Mouse (Mus musculus) gastrocnemius, postnatal 14 days (tissue): ENCODE results near the gene Ybx1. TPM values are rescaled to one million over a fixed set of nuclear protein-coding genes. Genes with fewer than 3 reads are reported as not detected.

Experiments
- DNase-seq: peaks from one replicate; pipeline ENCODE4 v3.0.0; 2021; ENCODE audit warnings: mixed read lengths
- intact Hi-C: fragments of 180-260 bp; cut with DNase I; formaldehyde crosslinking; loops from one replicate; pipeline ENCODE4 v1.15.1; 2025; ENCODE audit warnings: low total_unique reads
- total RNA-seq, 2 experiments: library from RNA; stranded (reverse); gene quantifications; 2 replicates each; pipeline ENCODE4 v1.2.3; 2021

Gene Ybx1
- total RNA-seq, 2 experiments from 2014 or later = 494 to 519 TPM

DNA sequence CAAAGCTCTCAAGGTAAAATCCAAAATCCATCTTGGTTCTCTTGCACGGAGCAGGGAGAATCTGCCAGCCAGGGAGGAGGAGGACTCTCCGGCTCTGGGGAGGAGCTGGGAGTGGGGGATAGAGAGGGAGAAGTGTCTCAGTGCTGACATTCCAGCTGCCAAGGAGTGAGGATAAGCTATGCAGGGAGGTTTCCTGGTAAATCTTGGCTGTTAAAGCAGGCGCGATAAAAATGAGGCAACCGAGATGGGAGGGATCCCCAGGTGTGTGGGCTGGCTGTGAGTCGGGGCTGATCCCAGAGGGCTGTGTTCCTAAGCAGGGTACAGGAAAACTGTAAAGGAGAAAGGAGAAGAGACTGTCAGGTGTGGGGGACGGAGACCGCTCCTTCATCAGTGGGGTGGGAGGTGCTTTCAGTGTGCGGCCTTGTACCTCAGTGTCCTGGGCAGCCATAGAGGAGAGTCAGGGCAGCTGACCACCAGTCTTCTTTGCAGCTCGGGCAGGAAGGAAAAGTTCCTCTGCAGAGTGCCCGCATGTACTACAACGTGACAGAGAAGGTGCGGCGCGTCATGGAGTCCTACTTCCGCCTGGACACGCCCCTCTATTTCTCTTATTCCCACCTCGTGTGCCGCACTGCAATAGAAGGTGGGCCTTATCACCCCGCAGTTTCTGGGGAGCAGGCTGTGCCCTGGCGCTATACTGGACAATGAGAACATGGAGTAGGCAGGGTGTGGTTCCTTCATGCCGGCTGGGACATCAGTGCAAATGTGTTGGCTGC, 49.8 kb downstream of the Ybx1 start:
- intact Hi-C loops = loop anchor here (5.0 to 10.0 kb wide), 5 partner anchors 53 to 1130 kb away; partner anchors contain the start of genes Foxj3 and Frg2f1
- DNase-seq = no peak

DNA sequence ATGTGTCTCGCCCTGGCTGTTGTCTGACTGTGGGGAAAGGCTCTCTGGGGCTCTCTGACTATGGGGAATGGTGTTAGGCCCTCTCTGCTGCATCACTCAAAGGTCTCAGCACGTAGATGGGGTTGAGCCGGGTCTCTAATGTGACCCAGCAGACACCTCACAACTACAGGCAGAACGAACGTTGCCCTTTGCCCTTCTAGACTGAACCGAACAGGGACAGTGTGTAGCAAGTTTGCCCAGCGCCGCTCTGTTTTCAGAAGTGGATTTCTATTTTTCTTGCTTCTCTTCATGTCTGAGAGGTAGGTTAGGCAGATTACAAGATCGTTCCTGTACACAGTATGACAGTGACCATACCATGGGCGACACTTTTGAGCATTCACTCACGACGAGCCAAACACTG, 51.8 kb downstream of the Ybx1 start:
- DNase-seq = no peak
- intact Hi-C loops = loop anchor here (5.0 to 10.0 kb wide), 5 partner anchors 55 to 1132 kb away; partner anchors contain the start of genes Foxj3 and Frg2f1

DNA sequence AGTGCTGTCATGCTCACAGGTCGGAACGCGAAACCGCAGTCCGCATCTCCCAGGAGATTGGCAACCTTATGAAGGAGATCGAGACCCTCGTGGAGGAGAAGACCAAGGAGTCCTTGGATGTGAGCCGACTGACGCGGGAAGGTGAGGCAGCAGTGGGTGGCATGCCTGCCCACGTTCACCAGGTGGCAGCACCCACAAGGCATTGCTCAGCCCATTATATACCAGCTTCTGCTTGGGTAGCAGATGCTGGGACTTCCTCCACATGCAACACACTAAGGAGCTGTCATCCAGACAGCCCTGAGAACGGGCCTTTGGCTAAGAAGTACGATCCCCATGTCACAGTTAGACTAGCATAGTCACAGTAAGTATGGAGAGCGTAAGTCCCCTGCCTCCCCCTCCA, 52.7 kb downstream of the Ybx1 start:
- intact Hi-C loops = loop anchor here (5.0 to 10.0 kb wide), 5 partner anchors 56 to 1133 kb away; partner anchors contain the start of genes Foxj3 and Frg2f1
- DNase-seq = no peak

DNA sequence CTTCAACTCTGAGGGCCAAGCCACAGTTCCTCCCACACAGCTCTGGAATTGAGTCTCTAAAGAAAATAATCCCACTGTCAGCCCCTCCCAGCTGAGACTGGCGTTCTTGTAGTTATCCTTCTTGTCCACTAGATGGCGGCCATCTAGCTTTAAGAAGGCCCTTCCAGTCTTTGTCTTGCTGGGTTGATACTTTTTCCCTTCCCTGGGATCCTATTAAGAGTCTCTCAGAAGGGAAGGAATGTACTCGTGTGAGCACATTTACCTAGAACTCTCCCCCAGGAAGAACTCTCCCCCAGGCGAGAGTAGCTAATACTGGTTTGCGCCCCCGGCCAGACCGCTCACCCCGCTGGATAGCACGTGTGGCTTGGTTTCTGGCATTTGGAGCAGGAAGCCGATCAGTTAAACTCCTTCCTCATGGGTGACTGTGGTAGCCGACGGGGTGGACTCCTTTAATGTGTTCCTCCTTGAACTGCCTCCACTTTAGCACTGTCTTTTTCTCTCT, 55.2 kb downstream of the Ybx1 start:
- no peak for DNase-seq
- intact Hi-C loops = no loop called here

DNA sequence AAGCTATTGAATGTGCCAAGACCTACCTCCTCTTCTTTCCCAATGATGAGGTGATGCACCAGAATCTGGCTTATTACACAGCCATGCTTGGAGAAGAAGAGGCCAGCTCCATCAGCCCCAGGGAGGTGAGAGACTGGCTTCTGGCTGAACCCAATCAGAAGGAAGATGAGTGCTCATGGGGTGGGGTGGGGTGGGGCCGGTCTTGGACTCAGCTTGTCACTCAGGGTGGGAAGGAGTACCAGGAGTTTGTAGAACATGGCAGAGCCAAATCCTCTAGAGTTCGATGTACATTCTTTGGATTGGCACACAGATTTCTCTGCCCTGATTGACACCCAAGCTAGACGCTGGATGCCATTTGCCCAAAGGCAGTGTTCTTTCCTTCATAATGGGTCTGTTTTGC, 55.7 kb downstream of the Ybx1 start:
- intact Hi-C loops = no loop called here

DNA sequence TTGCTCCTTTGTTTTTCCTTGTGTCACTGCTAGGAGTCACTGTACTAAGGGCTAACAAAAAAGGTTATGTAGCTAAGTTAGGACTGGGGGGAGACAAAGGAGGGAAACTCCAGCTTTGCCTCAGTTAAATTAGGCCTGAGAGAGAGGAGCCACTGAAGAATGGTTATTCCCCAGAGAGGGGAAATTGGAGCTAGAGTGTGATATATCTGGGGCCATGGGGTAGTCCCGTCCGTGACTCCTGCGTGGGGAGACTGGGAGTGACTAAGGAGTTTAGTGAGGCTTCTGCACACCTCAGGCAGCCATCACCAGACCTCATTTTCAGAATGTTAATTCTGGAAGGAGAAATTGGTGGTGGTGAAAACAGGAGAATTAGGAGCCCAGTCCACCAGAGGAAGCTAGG, 60.1 kb downstream of the Ybx1 start:
- intact Hi-C loops = no loop called here

More for the DNA sequence above, 55.7 kb downstream of the Ybx1 start:
- DNase-seq = no peak

DNA sequence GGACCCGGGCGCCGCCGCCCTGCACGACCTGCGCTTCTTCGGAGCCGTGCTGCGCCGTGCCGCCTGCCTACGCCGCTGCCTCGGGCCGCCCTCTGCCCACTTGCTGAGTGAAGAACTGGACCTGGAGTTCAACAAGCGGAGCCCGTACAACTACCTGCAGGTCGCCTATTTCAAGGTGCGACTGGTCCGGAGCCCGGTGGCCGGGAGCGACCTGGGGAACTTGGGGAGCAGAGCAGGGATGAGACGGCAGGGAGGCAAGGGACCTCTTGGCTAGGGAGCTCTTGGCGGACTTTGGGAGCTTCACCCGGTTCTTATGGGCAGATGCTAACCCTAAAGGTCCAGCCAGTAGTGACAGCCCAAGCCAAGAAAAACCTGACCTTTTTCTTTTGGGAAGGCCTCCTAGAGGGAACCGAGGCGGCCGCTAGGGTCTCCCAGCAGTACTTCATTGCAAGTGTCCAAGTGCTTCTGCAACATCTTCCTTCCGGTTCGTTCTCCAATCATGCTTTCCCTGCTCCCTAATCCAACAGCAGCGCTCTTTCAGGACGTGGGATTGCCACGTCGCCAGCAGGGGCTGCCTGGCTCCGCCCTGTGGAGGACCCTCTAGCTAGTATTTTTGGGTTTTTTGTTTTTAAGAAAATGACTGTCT, 61.0 kb downstream of the Ybx1 start:
- intact Hi-C loops = no loop called here
- DNase-seq = peak; percentile 49

More for the DNA sequence above, 60.1 kb downstream of the Ybx1 start:
- no peak for DNase-seq

DNA sequence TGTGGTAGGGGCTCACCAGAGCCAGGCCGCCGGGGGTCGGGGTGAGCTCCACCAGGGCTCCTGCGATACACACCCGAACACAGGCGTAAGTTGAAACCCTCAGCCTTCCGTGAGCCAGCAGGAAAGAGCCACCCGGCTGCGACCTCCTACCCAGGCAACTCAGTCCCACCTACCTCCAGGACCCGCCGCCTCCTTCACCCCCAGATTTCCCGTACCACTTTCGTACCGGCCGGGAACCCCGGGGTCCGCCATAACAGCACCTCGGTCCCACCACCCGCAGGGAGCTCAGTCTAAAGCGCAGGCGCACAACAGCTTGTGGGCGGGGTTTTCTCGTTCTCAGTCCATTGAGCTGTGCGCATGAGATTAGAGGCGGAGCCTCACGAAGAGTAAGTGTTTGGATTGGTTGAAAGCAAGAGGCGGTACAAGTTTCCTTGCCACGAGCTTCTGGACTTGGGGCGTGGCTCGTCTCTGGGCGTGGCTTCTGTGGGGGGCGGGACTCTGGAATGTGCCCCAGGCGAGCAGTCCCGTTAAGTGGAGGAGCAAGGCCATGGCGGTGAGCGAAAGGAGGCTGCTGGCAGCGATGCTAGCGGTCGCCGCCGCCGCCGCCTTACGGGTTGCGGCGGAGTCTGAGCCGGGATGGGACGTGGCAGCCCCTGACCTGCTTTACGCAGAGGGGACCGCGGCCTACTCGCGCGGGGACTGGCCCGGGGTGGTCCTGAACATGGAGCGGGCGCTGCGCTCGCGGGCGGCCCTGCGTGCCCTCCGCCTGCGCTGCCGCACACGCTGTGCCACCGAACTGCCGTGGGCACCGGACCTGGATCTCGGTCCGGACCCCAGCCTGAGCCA, 61.8 kb downstream of the Ybx1 start, which contains the start of the genes AU022252 and P3h1:
Gene AU022252 (minus strand): TSS at position 303 of the 846 bp plus-strand sequence.
Gene P3h1 (plus strand): TSS at position 506 of the 846 bp plus-strand sequence.
- intact Hi-C loops = no loop called here
- peak; percentile 99 for DNase-seq

Other genes starting within 250 kb of the Ybx1 start
- gene Slc2a1, start 185.9 kb downstream of the Ybx1 start, total RNA-seq = 1 to 10 TPM; 4.8 to 6.6 TPM
- gene Zfp691, start 120.4 kb downstream of the Ybx1 start, total RNA-seq = 10 to 100 TPM in 1 of 2 experiments, 1 to 10 TPM in 1; 9.3 to 13.5 TPM
- under 1 TPM in 1 of 2 experiments, not detected in 1; 0.13 TPM for gene Ermap, start 104.6 kb downstream of the Ybx1 start, total RNA-seq
- gene Svbp, start 99.3 kb downstream of the Ybx1 start, total RNA-seq = 10 to 100 TPM; 24.7 to 26.0 TPM
- gene Tmem269, start 76.4 kb downstream of the Ybx1 start, total RNA-seq = not detected
- 10 to 100 TPM; 17.8 to 20.7 TPM for gene AU022252, start 61.9 kb downstream of the Ybx1 start, total RNA-seq
- gene P3h1, start 61.7 kb downstream of the Ybx1 start, total RNA-seq = 10 to 100 TPM; 17.4 to 18.2 TPM
- 10 to 100 TPM in 1 of 2 experiments, 1 to 10 TPM in 1; 6.2 to 16.8 TPM for gene Cldn19, start 39.2 kb downstream of the Ybx1 start, total RNA-seq
- 10 to 100 TPM in 1 of 2 experiments, 1 to 10 TPM in 1; 9.9 to 10.4 TPM for gene Ppih, start 25.9 kb upstream of the Ybx1 start, total RNA-seq
- under 1 TPM in 1 of 2 experiments, not detected in 1; 0.33 TPM for gene Ccdc30, start 120.9 kb upstream of the Ybx1 start, total RNA-seq
- gene Ppcs, start 127.8 kb upstream of the Ybx1 start, total RNA-seq = 1 to 10 TPM; 4.1 to 4.8 TPM
- gene Zmynd12, start 128.2 kb upstream of the Ybx1 start, total RNA-seq = under 1 TPM in 1 of 2 experiments, not detected in 1; 0.20 TPM
- gene Rimkla, start 198.0 kb upstream of the Ybx1 start, total RNA-seq = under 1 TPM; 0.04 to 0.27 TPM
- 10 to 100 TPM; 20.7 to 22.9 TPM for gene Foxj3, start 242.4 kb upstream of the Ybx1 start, total RNA-seq
- gene Frg2f1, start 244.9 kb upstream of the Ybx1 start, total RNA-seq = 1 to 10 TPM; 4.2 to 5.0 TPM